Mouse (Mus musculus) MEL-GATA-1-ER (cell line): ENCODE measurements around the gene Zfp458.
A peak's percentile ranks its signal among the peaks of the same experiment; 100 is the strongest.
"Not testable (repeated sequence)": the region's sequence is repeated elsewhere in the genome, so short reads cannot be mapped to it uniquely, and the experiment has no call there.

Experiments used
- DNase-seq: peaks from one replicate; pipeline ENCODE4 v3.0.0-alpha.2; 2012; ENCODE audit warnings: low read depth; ENCODE audit errors: extremely low read depth

The Zfp458 gene

DNA sequence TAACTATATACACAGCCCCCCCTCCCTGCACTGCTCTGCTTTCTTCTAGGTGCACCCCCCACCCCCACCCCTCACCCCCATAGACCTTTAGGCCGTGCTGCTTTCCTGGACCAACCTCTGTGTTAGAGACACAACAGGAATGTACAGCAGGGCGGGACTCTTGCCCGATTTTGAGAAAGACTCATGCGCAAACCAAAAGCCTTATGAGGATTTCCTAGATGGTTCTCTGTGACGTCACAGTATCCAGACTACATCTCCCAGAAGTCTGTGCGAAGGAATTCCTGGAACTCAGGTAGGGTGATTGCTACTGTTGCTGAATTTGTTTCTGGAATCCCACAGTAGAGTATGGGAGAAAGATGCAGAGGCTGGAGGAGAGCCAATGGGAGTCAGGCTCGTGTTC is at the start of gene Zfp458:
Gene Zfp458 (minus strand): TSS at position 153 of the 400 bp plus-strand sequence.
- DNase-seq: no peak

DNA sequence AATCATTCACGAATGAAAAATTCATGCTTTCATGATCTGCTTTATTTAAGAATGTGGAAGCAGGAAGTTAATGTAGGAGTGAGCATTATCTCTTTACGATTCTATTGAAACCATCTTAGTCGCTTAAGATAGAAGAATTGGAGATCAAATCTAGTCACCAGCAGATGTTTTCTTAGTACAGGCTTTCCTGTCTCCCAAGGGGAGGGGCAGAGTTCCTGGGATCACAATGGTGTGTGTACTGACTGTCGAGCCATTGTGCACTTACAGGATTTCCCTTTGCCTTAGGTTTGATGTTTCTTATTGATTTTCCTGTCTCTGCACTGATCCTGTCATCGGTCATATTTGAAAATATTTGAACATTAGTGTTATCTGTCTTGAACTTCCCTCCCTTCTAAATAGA is 28.5 kb upstream of the Zfp458 start:
- DNase-seq: no peak

DNA sequence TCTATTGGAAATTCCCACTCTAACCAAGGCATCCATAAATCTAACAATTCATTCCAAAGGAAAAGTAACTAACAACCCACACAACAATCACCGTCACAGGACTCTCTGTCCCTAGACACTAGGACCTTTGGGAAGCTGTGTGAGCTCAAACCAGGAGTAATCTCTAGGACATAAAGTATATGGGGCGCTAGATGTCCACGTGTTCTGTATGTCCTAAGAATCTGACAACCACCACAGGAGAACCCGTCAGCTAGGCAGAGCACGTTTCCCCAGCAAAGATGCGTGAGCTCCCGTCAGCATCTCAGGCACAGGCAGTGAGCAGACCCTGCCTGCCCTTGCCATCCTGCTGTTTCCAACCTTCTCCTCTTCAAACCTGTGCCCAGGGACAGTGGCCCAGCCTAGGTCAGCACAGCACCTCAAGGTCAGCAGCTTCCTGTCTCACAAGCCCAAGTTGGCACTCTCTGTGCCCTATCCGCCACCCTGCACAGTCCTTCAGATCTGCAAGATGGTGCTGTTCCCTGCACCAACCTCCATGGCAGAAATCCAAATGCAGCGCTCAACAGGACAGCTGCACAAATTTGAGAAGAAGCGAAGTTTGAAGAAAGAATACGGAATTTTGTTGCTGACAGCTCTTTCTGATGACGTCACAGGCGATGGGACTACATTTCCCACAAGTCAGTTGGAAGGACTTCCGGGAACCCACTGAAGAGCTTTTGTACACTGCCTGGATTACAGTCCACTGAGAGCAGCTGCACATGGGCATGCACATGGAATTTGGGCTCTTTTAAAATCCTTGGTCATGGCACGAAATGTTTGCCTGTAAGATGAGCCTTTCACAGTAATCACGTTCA is 27.8 kb upstream of the Zfp458 start, which contains the start of gene Zfp457:
Gene Zfp457 (minus strand): TSS at position 664 of the 851 bp plus-strand sequence.
- DNase-seq: peak; percentile 80

DNA sequence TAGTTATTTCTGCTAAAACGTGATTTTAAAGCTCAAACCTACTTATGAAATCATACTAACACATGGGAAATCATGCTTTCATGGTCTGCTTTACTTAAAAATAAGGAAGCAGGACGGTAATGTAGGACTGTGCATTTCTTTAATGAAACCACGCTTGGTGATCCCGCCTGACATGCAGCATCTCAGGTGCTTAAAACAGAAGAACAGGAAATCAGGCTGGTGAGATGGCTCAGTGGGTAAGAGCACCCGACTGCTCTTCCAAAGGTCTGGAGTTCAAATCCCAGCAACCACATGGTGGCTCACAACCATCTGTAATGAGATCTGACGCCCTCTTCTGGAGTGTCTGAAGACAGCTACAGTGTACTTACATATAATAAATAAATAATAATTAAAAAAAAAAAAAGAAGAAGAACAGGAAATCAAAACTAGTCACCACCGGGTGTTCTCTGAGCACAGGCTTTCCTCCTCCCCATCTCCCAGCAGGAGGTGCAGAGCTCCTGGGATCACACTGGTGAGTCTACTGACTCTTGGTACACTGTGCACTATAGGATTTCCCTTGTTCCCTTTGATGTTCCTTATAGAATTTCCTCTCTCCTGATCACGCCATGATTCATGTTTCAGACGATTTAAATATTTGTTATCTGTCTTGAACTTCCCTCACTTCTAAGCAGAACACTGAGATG is 8.7 kb downstream of the Zfp458 start:
- DNase-seq: not testable (repeated sequence)

DNA sequence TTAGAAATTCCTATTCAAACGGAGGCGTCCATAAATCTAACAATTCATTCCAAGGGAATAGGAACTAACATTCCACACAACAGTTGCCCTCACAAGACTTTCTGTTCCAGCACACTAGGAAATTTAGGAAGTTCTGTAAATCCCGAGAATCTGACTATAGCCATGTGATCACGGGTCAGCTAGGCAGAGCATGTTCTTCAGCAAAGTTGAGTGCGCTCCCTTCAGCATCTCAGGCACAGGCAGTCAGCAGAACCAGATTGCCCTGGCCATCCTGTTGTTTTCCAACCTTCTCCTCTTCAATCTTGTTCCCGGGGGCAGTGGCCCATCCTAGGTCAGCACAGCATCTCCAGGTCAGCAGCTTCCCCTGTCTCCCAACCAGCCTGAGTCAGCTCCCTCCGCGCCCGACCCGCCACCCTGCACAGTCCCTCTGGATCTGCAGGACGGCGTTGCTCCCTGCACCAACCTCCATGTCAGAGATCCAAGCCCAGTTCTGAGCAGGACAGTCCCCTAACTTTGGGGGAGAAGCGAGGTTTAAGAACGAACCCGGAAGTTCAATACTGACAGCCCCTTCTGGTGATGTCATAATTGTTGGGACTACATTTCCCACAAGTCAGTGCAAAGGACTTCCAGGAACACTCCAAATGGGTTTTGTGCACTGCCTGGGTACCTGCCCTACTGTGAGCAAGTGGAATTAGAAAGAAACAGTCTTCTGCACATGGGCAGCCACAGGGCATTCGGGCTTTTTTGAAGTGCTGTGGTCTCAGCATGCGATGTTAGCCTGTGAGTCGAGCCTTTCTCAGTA is 9.5 kb downstream of the Zfp458 start:
- peak; percentile 83 for DNase-seq

DNA sequence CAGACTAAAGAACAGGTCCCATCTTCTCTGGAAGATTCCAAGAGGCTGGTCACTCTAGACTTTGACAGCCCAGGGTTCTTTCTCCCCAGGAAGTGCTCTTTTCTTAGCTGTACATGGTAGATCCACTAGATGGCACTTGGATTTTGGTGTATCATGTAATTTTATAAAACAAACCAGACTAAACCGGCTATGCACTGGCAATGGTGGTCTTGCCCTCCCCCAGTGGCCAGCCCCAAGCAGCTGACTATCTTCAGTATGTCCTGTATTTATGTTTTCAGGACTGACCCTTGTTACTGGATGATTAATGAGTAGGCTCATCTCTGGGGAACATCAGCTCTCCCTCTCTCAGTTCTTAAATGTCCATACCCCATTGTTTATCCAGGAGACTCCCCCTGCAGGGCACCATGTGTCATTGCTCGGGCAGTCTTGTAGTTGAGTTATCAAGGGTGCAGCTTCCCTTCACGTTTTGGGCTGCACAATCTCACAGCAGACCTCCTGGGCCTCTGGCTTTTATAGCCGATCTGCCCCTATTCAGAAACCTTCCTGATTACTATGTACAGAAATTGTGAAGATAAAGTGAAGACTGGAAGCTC is 64.2 kb downstream of the Zfp458 start:
- DNase-seq: no peak
